ENCODE assay signal across 27 mouse cellular contexts in genomic region chr19:28390920-28391319, GRCm38 (mm10).
DNase-seq lines count a peak whose midpoint lies in the region; ATAC-seq and TF ChIP-seq lines count a peak whose summit lies in the region.
"Had no signal": no experiment of that assay in that cellular context is flagged by ENCODE, and none has a peak within 500 bp of the region (broad histone marks: within the 10 kb centered on the region; RNA-seq: fewer than 3 reads in every experiment).

No protein-coding gene starts in this region.

- H3K36me3 ChIP-seq in kidney, embryonic 14.5 days (ENCODE audit: control insufficient read depth, insufficient read depth, low read length): no peaks in the 10 kb centered on the region
- H3K36me3 ChIP-seq in liver, adult 2 months (ENCODE audit: control insufficient read depth, insufficient read depth, low read length): no peaks in the 10 kb centered on the region
- H3K36me3 ChIP-seq: embryonic facial prominence, embryonic 12.5 days; embryonic facial prominence, embryonic 15.5 days; heart, embryonic 12.5 days; heart, embryonic 15.5 days; hindbrain, embryonic 10.5 days; hindbrain, embryonic 13.5 days had no signal

- no peak for TF ChIP-seq CTCF in liver, adult 2 months (IDR thresholded peaks at IDR 0.05; ENCODE audit: low read depth, low read length)

- H3K27ac ChIP-seq in kidney, embryonic 14.5 days (ENCODE audit: low read depth, low read length): no peak overlapping the region
- no peak overlapping the region for H3K27ac ChIP-seq in liver, adult 2 months (replicated peaks; ENCODE audit: insufficient read depth, low read depth, low read length)
- H3K27ac ChIP-seq: embryonic facial prominence, embryonic 12.5 days; embryonic facial prominence, embryonic 15.5 days; gastrocnemius, adult 2 months; heart, embryonic 15.5 days; hindbrain, embryonic 10.5 days; hindbrain, embryonic 13.5 days had no signal

- peak; percentile 62 for DNase-seq in kidney, adult 11 months
- DNase-seq in kidney, adult 9 months: peak; percentile 85
- DNase-seq in kidney, adult 18-20 months: no peak
- DNase-seq in liver, adult 2 months (ENCODE audit: extremely low read depth, low read depth, low spot score): peak; percentile 13
- DNase-seq in liver: no peak
- DNase-seq in kidney, postnatal 36 days: peak; percentile 55 to 59
- no peak for DNase-seq in gastrocnemius, postnatal 14 days
- DNase-seq: adrenal gland, adult 8-10 months; adrenal gland, postnatal 25 days; cerebellum, adult 11-12 months; cerebellum, adult 8-10 months; cerebellum, postnatal 10 days; forebrain, postnatal 0 days; gastrocnemius, adult 2 months; gastrocnemius, postnatal 25 days; heart, adult 18-20 months; heart, postnatal 10 days; heart, postnatal 36 days had no signal

- no peaks in the 10 kb centered on the region for H3K9me3 ChIP-seq in kidney, embryonic 14.5 days (ENCODE audit: control insufficient read depth, low read length)
- H3K9me3 ChIP-seq: embryonic facial prominence, embryonic 12.5 days; embryonic facial prominence, embryonic 15.5 days; heart, embryonic 12.5 days; heart, embryonic 15.5 days; hindbrain, embryonic 10.5 days; hindbrain, embryonic 13.5 days had no signal

- WGBS in kidney, embryonic 14.5 days: 77% methylated on average over 4 of the region's 4 CpGs
- 23% methylated on average over 4 of the region's 4 CpGs for WGBS in liver, adult 2 months

- intact Hi-C loops in gastrocnemius, postnatal 14 days (cut with DNase I; ENCODE audit: low total_unique reads): no loop called here

- no peak overlapping the region for H3K4me3 ChIP-seq in kidney, embryonic 14.5 days (ENCODE audit: low read length)
- H3K4me3 ChIP-seq in liver, adult 2 months (ENCODE audit: insufficient read depth, low read depth, low read length): no peak overlapping the region
- H3K4me3 ChIP-seq: embryonic facial prominence, embryonic 12.5 days; embryonic facial prominence, embryonic 15.5 days; gastrocnemius, adult 2 months; heart, embryonic 12.5 days; heart, embryonic 15.5 days; hindbrain, embryonic 10.5 days; hindbrain, embryonic 13.5 days had no signal

- no peaks in the 10 kb centered on the region for H3K79me2 ChIP-seq in liver, adult 2 months (ENCODE audit: control insufficient read depth, insufficient read depth, low read length)

- no peak overlapping the region for H3K9ac ChIP-seq in kidney, embryonic 14.5 days (ENCODE audit: low read depth, low read length)
- H3K9ac ChIP-seq in liver, adult 2 months (ENCODE audit: low read depth, low read length): no peak overlapping the region
- H3K9ac ChIP-seq: embryonic facial prominence, embryonic 12.5 days; embryonic facial prominence, embryonic 15.5 days; forebrain, postnatal 0 days; heart, embryonic 12.5 days; heart, embryonic 15.5 days; hindbrain, embryonic 13.5 days had no signal

- H3K4me1 ChIP-seq in kidney, embryonic 14.5 days (ENCODE audit: control insufficient read depth, insufficient read depth, low read length): no peaks in the 10 kb centered on the region
- H3K4me1 ChIP-seq in liver, adult 2 months (ENCODE audit: control insufficient read depth, insufficient read depth, low read length): no peaks in the 10 kb centered on the region
- H3K4me1 ChIP-seq: heart, embryonic 12.5 days had no signal

- TF ChIP-seq POLR2A in liver, adult 2 months (IDR thresholded peaks at IDR 0.05; ENCODE audit: extremely low read depth, insufficient read depth, low read length): no peak

- H3K27me3 ChIP-seq in kidney, embryonic 14.5 days (ENCODE audit: control insufficient read depth, insufficient read depth, low read length): no peaks in the 10 kb centered on the region
- no peaks in the 10 kb centered on the region; the same call in 1 of the 2 replicates for H3K27me3 ChIP-seq in liver, adult 2 months (ENCODE audit: control insufficient read depth, insufficient read depth, low read length)
- H3K27me3 ChIP-seq: embryonic facial prominence, embryonic 12.5 days; embryonic facial prominence, embryonic 15.5 days; heart, embryonic 12.5 days; heart, embryonic 15.5 days; hindbrain, embryonic 13.5 days had no signal

- ATAC-seq in kidney, embryonic 14.5 days (ENCODE audit: low FRiP score, low TSS enrichment): no peak
- ATAC-seq: activated CD4-positive, CD25-positive, alpha-beta regulatory T cell, adult 4 months; forebrain, embryonic 14.5 days; forebrain, postnatal 0 days had no signal

- no peak overlapping the region for H3K4me2 ChIP-seq in kidney, embryonic 14.5 days (replicated peaks; ENCODE audit: low read depth, low read length)
- H3K4me2 ChIP-seq: embryonic facial prominence, embryonic 12.5 days; embryonic facial prominence, embryonic 15.5 days; heart, embryonic 12.5 days; heart, embryonic 15.5 days; hindbrain, embryonic 13.5 days had no signal

Comparison
In these comparisons a context has a peak if more than half of its experiments do, and no peak if none do; other contexts are left out.
1. DNase-seq: peak in kidney, adult 11 months (single experiment), kidney, adult 9 months (single experiment), liver, adult 2 months (single experiment) and kidney, postnatal 36 days (2 of 2); none in kidney, adult 18-20 months (single experiment), liver (single experiment) and gastrocnemius, postnatal 14 days (single experiment).